Mouse (Mus musculus) cerebellum, adult 11-12 months (tissue): Measurements from ENCODE around the gene Gm3532.
"Not testable (repeated sequence)": the region's sequence is repeated elsewhere in the genome, so short reads cannot be mapped to it uniquely, and the experiment has no call there.

Source experiments
- DNase-seq: peaks from one replicate; pipeline ENCODE4 v3.0.0; 2022

Gm3532 gene

GRCm38 (mm10) chr14:5538196-5538595, at the start of gene Gm3532:
Gm3532 (plus strand) TSS chr14:5538496.
- not testable (repeated sequence) for DNase-seq

DNA sequence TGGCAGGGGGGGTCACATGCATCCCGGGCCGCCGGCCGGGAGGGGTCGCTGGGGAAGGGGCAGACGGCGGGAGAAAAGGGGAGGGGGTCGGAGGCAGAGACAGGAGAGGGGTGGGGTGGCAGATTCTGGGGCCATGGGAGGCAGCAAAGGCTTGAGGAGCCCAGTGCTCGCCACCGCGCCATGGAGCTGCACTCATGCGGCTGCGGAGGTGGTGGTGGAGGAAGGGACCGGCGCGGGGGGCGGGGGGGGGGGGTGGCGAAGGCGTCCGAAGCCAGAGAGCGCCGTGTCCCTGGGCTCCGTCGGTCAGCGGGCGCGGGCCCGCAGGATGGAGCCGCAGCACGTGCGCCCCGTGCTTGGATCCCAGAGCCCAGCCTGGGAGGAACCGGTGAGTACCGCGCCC, 36.9 kb upstream of the Gm3532 start, which contains the start of gene Gm3488:
Gene Gm3488 (plus strand): TSS at position 301 of the 400 bp plus-strand sequence.
- DNase-seq, result not testable (repeated sequence)
